Mouse (Mus musculus) splenic B cell, adult 2 months (primary cell): ENCODE data around the gene Myo18a.
A peak's percentile ranks its signal among the peaks of the same experiment; 100 is the strongest.

ENCODE experiments used
- DNase-seq: peaks from one replicate; pipeline ENCODE4 v3.0.0-alpha.2; 2011; ENCODE audit warnings: low read depth, low spot score
- H3K27me3 ChIP-seq: 2 replicates; pipeline ENCODE4 v1.6.1; 2012; ENCODE audit warnings: mild to moderate bottlenecking, low read length, moderate library complexity, mixed read lengths; ENCODE audit not compliant: control insufficient read depth, poor library complexity, insufficient read depth, severe bottlenecking
- H3K36me3 ChIP-seq: 2 replicates; pipeline ENCODE4 v1.6.1; 2012; ENCODE audit warnings: mild to moderate bottlenecking, low read length, moderate library complexity, mixed read lengths; ENCODE audit not compliant: control insufficient read depth, poor library complexity, insufficient read depth, severe bottlenecking

Myo18a gene

DNA sequence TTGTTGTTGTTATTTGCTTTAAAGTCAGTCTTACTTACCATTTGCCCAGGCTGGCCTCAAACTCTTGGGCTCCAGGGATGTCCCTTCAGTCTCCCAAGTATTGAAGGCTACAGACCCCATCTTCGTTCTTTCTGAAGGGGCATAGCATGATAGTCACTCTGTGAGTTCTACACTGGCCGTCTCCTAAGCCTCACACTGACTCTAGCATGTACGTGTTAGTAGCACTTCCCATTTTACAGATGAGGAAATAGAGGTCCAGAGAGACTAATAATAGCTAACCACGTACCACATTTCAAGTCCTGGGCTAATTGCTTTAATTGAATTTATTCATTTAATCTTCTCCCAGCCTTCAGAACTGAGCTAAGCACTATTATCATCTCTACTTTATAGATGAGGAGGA is 3.0 kb upstream of the Myo18a start:
- Histone ChIP-seq H3K36me3 (no peaks in the 10 kb centered on the region), H3K27me3 (no peaks in the 10 kb centered on the region)
- DNase-seq = no peak

DNA sequence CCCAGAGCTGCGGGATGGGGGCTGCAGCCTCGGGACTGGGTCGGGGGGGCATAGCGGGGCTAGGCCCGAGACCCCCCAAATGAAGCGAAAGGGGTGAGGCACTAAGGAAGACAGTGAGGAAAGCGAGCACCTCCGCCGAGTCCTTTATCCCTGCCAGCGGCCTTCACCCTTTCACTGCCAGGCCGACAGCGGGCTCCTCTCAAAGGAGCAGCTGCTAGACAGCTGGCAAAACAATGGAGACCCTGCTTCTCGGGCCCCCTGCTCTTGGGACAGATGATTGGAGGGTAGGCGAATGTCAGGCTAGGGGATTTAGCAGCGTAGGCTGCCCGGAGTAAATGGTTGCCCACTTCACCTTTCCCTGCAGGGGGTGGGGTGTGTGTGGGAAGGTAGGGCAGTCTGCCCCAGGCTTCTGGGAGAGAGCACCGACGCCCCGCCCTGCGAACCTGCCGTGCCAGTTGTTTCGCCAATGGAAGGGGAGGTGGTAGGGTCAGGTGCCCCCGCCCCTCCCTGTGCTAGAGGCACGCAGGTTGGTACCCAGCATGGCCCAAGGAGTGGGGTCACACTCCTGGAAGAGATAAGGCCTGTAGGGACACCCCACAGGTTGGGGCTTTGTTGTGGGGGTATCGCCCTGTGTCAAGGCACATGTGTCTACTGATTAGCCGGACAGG is 761 bp downstream of the Myo18a start:
- DNase-seq = no peak
- H3K27me3 ChIP-seq = no peaks in the 10 kb centered on the region
- no peaks in the 10 kb centered on the region for H3K36me3 ChIP-seq

DNA sequence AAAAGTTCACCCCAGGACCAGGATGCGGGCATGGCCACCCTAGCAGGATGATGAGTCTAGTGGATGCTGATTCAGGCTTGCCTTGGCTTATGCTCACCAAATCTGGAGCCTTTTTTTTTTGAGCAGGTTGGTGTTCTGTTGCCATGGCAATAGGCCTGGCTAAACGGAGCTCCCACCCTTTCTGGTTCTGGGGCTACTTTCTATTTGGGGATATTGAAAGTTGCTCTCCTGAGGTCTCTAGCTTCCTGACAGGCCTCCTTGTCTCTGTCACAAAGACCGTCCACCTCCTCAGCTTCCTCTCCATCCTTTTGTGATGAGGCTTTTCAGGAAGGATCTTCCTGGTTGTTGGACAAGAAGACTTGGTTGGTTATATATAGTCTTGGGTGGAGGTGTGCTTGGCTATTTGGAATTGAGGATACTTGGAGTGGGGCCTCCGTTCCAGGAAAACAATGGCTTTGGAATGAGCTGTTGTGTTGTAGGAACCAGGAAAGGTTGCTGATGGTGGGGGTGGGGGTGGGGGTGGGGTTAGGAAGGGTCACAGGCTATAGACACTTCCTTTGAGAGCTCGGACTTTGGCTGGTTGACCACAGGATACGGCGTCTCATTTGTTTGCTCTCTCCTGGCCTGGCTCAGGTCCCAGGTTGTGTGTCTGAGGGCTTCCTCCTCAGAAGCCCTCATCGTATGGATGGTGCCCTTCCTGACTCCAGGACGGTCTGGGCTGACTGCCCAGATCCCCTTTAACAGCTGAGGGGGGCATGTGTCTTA is 1.8 kb downstream of the Myo18a start:
- no peak for DNase-seq
- H3K36me3 ChIP-seq = no peaks in the 10 kb centered on the region
- no peaks in the 10 kb centered on the region for H3K27me3 ChIP-seq

DNA sequence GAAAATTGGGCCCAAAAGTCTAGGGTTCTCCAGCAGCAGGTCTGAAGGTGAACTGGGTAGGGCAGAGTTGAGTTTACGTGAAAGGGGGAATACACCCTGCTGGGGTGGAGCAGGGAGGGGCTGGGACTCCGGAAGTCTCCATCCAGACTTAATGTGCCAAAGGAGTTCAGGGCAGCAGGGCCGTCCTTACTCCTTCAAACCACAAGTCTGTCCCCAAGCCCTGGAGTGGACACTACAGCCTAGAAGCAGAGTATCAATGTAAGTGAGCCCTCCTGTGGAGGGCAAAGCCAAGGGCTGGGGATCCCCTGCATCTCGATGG is 2.4 kb downstream of the Myo18a start:
- no peaks in the 10 kb centered on the region for H3K27me3 ChIP-seq

DNA sequence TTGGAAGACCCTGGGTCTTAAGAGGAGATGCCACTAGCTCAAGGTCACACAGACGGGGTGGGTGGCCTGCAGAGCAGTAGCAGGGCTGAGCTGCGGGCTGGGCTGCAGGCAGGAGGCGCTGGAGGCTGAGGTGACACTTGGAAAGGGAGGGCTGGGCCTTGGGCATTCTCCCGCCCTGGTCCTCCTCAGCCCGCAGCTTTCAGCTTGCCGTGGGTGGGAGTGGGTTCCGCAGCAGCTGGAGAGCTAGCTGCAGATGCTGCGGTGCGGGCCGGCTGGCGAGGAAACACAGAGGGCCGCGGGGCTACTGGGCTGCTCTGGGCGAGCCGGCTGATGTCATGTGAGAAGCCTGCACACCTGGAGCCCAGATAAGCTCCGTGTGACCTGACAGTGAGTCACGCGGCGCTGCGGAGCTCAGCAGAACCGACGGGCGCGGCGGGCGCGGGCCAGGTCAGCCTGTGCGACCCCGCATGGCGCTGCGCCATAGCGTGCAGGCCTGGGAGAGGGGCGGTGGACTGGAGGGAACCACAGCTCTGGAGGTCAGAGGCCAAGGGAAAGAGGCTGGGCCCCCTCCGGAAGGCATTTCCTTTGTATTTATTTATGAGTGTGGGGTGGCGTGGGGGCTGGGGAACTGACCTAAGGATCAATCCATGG is 3.4 kb downstream of the Myo18a start:
- Histone ChIP-seq H3K27me3 (no peaks in the 10 kb centered on the region), H3K36me3 (no peaks in the 10 kb centered on the region)
- DNase-seq = peak; percentile 35

More for the DNA sequence above, 2.4 kb downstream of the Myo18a start:
- no peaks in the 10 kb centered on the region for H3K36me3 ChIP-seq
- DNase-seq = no peak

DNA sequence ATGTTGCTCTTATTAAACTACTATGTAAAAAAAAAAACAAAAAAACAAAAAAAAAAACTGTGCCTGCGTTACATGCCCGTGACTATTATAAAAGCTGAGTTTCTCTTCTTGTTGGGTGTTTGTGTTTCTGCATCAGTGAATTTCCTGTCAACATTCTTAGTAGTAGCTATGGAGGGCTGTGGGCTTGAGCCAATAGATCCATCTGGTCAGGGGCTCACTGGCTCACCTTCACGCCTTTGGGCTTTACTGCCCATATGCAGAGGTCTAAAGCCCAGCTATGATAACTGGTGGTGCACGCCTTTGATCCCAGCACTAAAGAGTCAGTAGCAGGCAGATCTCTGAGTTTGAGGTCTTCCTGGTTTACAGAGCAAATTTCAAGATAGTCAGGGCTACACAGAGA is 6.5 kb downstream of the Myo18a start:
- DNase-seq = no peak
- Histone ChIP-seq H3K27me3 (no peaks in the 10 kb centered on the region), H3K36me3 (no peaks in the 10 kb centered on the region)

DNA sequence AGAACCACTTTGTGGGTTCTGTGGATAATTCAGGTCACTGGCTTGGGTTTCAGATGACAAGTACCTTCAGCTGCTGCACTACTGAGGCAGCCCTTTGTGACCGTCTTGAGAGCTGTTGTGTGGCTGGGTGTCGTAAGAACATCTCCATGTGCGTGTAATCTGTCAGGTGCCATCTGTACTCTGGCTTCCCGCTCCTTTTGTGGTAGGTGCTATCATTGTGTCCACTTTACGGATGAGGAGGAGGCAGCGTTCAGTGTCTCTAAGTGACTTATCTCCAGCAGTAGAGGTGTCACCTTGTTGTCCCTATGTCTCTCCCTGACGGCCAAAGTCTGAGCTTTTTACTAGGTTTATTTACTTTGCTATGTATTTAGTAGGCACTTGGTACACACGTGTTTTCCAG is 7.3 kb downstream of the Myo18a start:
- DNase-seq = no peak
- no peaks in the 10 kb centered on the region for H3K27me3 ChIP-seq
- no peaks in the 10 kb centered on the region for H3K36me3 ChIP-seq

DNA sequence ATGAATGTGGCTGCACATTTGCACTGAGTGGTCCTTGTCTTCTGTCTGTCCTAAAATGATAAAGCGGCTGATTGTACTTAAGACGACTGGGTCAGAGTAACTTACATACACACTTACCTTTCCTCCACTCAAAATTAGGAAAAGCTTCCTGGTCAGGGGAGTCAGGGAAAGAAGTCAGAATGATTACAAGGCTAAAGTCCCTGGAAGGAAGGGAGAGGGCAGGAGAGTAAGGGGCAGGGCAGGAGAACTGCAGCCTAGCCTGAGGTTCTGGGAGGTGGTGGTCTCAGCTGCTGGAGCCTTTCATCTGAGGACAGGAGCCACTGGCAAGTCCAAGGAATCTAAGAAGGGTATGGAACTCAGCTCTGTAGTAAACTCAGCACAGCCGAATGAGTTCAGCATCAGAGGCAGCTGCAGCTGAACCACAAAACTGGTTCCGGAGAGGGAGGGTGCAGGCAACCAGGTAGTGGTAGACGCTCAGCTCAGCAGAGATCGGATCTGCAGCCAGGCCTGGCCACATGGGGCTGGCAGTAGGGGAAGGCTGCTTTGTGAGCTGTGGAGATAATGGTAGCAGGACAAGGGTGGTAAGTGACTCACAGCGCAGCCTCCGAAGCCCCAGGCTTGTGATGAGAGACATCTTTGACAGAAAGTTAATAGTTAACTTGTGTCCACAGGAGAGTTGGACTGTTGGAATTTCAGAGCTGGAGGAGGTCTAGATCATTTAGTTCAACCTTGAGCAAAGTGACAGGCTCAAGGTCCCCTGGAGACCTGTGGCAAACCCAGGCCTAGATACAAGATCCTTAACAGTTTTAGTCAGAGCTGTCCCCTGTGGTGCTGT is 9.1 kb downstream of the Myo18a start:
- no peak for DNase-seq
- Histone ChIP-seq H3K27me3 (no peaks in the 10 kb centered on the region), H3K36me3 (no peaks in the 10 kb centered on the region)

DNA sequence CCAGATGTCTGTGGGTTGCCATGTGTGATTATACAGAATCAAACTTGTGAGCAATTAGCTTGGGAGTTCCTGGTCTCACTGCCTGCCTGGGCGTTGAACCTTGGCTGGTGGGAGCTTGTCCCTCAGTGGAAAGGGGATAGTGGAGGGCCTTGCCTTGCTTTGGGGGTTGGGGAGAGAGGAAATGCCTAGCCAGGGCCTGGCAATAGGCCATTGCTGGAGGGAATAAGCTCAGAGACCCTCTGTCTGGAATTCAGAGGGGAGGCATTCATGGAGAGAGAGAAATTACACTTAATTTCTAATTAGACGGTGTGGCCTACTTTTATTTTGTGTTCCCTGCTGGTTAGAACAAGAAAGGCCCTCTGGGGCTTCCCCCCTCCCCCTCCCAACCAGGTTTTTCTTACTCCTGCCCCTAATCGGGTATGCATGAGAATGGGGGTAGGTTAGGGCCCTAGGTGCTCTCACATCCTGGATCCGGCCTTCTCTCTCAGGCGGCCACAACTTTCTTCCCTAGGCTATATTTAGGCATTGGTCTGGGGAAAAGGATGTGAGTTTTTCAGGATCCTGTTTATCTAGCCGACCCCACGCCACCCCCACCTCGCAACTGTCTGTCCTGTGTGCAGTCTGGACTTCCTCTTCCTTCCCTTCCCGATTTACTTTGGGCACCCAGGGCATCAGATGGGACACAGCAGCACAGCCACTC is 12.8 kb downstream of the Myo18a start:
- no peak for DNase-seq
- no peaks in the 10 kb centered on the region for H3K36me3 ChIP-seq
- no peaks in the 10 kb centered on the region for H3K27me3 ChIP-seq

DNA sequence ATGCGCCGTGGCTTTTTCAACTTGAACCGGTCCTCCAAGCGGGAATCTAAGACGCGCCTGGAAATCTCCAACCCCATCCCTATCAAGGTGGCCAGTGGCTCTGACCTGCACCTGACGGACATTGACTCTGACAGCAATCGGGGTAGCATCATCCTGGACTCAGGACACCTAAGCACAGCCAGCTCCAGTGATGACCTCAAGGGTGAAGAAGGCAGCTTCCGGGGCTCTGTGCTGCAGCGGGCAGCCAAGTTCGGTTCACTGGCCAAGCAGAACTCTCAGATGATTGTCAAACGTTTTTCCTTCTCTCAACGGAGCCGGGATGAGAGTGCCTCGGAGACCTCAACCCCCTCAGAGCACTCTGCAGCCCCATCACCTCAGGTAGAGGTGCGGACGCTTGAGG is 14.4 kb downstream of the Myo18a start:
- H3K27me3 ChIP-seq = no peaks in the 10 kb centered on the region
- no peak for DNase-seq
- H3K36me3 ChIP-seq = no peaks in the 10 kb centered on the region

DNA sequence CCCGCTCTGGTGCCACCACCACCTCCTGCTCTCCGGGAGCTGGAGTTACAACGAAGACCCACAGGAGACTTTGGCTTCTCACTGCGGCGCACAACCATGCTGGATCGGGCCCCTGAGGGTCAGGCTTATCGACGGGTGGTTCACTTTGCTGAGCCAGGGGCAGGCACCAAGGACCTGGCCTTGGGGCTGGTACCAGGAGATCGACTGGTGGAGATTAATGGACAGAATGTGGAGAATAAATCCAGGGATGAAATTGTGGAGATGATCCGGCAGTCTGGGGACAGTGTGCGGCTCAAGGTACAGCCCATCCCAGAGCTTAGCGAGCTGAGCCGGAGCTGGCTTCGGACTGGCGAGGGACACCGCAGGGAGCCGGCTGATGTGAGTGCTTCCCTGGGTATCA is 14.9 kb downstream of the Myo18a start:
- H3K27me3 ChIP-seq = no peaks in the 10 kb centered on the region
- no peaks in the 10 kb centered on the region for H3K36me3 ChIP-seq
- DNase-seq = no peak

DNA sequence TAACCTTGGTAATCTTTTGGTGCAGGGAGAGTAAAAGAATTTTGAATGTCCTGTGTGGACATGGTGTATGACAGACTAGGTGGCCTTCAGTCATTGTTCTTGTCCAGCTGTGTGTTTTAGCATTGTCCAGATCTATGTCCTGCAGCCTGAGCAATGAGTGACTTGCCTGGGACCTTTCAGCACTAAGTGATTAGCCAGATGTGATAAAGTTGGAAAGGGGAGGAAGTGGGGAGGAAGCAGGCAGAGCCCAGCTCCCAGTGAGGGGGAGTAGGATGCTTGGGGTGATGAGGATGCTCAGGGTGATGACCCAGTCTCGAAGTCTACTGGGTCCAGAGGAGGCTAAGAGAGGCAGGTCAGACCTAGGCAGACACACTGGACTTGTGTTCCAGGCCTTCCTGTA is 16.2 kb downstream of the Myo18a start:
- no peaks in the 10 kb centered on the region for H3K36me3 ChIP-seq
- no peaks in the 10 kb centered on the region for H3K27me3 ChIP-seq
- DNase-seq = no peak

DNA sequence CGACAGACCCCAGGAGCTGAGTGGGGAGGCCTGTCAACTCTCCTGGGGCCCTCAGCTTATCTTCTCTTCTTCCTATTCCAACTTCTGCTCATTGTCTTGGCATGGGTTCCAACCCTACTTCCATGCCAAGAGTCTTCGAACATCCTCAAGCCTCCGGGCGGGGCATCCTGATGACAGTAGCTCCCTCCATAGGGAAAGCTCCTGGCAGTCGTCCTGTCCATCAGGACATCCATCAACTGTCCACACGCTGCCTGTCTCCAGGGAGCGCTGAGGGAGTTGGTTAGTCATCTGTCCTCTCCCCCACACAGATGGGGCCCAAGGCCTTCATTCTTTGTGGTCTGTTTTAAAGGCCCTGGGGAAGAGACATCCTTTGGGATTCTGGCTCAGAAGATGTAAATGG is 18.0 kb downstream of the Myo18a start:
- H3K27me3 ChIP-seq = no peaks in the 10 kb centered on the region
- no peak for DNase-seq
- no peaks in the 10 kb centered on the region for H3K36me3 ChIP-seq

DNA sequence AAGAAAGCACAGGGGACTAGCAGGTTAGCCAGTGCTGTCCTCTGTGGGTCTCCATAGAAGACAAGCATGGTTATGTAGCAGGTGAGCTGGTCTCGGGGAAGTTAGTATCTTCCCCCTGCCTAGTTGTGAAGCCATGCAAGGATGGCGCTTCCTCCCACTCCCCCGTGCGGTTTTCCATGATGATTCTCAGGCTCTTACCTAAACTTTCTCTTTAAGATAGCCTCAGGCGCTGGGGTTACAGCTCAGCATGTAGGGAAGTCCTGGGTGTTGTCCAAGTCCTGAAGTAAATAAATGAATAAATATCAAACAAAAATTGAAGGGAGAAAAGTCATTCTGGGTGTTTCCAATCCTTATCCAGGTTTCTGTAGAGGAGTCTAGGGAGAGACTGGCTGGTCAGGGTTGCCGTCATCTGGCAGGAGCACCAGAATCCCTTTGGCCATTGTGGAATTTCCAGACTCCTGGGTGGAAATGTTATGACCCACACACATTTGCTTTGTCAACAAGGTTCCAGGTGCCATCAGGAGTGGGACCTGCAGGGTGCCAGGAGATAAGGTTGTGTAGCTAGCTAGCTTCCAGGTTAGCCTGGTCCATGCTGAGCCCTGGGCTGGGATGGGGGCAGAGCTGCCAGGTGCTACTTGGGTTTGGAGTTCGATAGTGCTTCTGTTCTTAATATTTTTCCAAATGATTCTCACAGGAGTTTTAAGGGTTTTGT is 19.2 kb downstream of the Myo18a start:
- no peak for DNase-seq
- H3K36me3 ChIP-seq = no peaks in the 10 kb centered on the region
- H3K27me3 ChIP-seq = no peaks in the 10 kb centered on the region
